Mouse (Mus musculus): ENCODE data around the gene Samd7. TPM values are rescaled to one million over a fixed set of nuclear protein-coding genes. Genes with fewer than 3 reads are reported as not detected.

The Samd7 gene
- polyA plus RNA-seq, 1 experiment from 2014 or later: not detected

- no peak for DNase-seq (ENCODE audit: low spot score)
- no peak overlapping the region for H3K27ac ChIP-seq
- no peaks in the 10 kb centered on the region for H3K27me3 ChIP-seq (ENCODE audit: insufficient read depth, poor library complexity, severe bottlenecking)
- WGBS: 63% methylated on average over 10 of the region's 10 CpGs
- no peaks in the 10 kb centered on the region for H3K9me3 ChIP-seq
- H3K4me3 ChIP-seq: no peak overlapping the region
- no peaks in the 10 kb centered on the region for H3K36me3 ChIP-seq
- peaks cover 14% of the 10 kb centered on the region for H3K4me1 ChIP-seq
Observed at GRCm38 (mm10) chr3:30769755-30770515, 23.8 kb downstream of the Samd7 start.

- 89% methylated on average over 1 of the region's 1 CpGs for WGBS
Observed at GRCm38 (mm10) chr3:30771560-30771959, 25.5 kb downstream of the Samd7 start.

GRCm38 (mm10) chr3:30772631-30773030, 26.5 kb downstream of the Samd7 start:
- Histone ChIP-seq H3K4me3 (no peak overlapping the region), H3K27ac (no peak overlapping the region), H3K4me1 (no peaks in the 10 kb centered on the region), H3K9me3 (no peaks in the 10 kb centered on the region), H3K36me3 (no peaks in the 10 kb centered on the region), H3K27me3 (ENCODE audit: insufficient read depth, poor library complexity, severe bottlenecking) (no peaks in the 10 kb centered on the region)
- DNase-seq (ENCODE audit: low spot score): no peak
- 67% methylated on average over 4 of the region's 4 CpGs for WGBS

More at GRCm38 (mm10) chr3:30771560-30771959, 25.5 kb downstream of the Samd7 start:
- Histone ChIP-seq H3K36me3 (no peaks in the 10 kb centered on the region), H3K4me3 (no peak overlapping the region), H3K4me1 (no peaks in the 10 kb centered on the region), H3K9me3 (no peaks in the 10 kb centered on the region), H3K27ac (no peak overlapping the region), H3K27me3 (ENCODE audit: insufficient read depth, poor library complexity, severe bottlenecking) (no peaks in the 10 kb centered on the region)
- DNase-seq (ENCODE audit: low spot score): no peak

GRCm38 (mm10) chr3:30774677-30775076, 28.6 kb downstream of the Samd7 start:
- no peaks in the 10 kb centered on the region for H3K36me3 ChIP-seq
- no peak for DNase-seq (ENCODE audit: low spot score)
- H3K27me3 ChIP-seq (ENCODE audit: insufficient read depth, poor library complexity, severe bottlenecking): no peaks in the 10 kb centered on the region
- no peak overlapping the region for H3K27ac ChIP-seq
- H3K9me3 ChIP-seq: no peaks in the 10 kb centered on the region
- no peaks in the 10 kb centered on the region for H3K4me1 ChIP-seq
- 93% methylated on average over 5 of the region's 5 CpGs for WGBS
- H3K4me3 ChIP-seq: no peak overlapping the region

GRCm38 (mm10) chr3:30777984-30778383, 31.9 kb downstream of the Samd7 start:
- Histone ChIP-seq H3K27ac (no peak overlapping the region), H3K27me3 (ENCODE audit: insufficient read depth, poor library complexity, severe bottlenecking) (no peaks in the 10 kb centered on the region)
- 68% methylated on average over 5 of the region's 5 CpGs for WGBS

GRCm38 (mm10) chr3:30788531-30788930, 42.4 kb downstream of the Samd7 start:
- Histone ChIP-seq H3K4me3 (no peak overlapping the region), H3K9me3 (no peaks in the 10 kb centered on the region), H3K4me1 (peaks cover 5% of the 10 kb centered on the region; the same call in 1 of the 2 replicates), H3K27me3 (ENCODE audit: insufficient read depth, poor library complexity, severe bottlenecking) (no peaks in the 10 kb centered on the region), H3K36me3 (no peaks in the 10 kb centered on the region), H3K27ac (no peak overlapping the region)
- DNase-seq (ENCODE audit: low spot score): no peak
- 18% methylated on average over 5 of the region's 5 CpGs for WGBS

More at GRCm38 (mm10) chr3:30777984-30778383, 31.9 kb downstream of the Samd7 start:
- H3K36me3 ChIP-seq: no peaks in the 10 kb centered on the region
- H3K4me1 ChIP-seq: no peaks in the 10 kb centered on the region
- no peak overlapping the region for H3K4me3 ChIP-seq
- DNase-seq (ENCODE audit: low spot score): no peak
- no peaks in the 10 kb centered on the region for H3K9me3 ChIP-seq

GRCm38 (mm10) chr3:30792737-30793402, 46.8 kb downstream of the Samd7 start, which contains the start of gene Sec62:
TSS of gene Sec62 (plus strand) at chr3:30792875.
- Histone ChIP-seq H3K4me1 (peaks cover 5% of the 10 kb centered on the region; the same call in 1 of the 2 replicates), H3K4me3 (peak within 1 kb of the TSS; percentile 99), H3K27ac (peak within 1 kb of the TSS; percentile 98), H3K36me3 (no peaks in the 10 kb centered on the region), H3K9me3 (no peaks in the 10 kb centered on the region), H3K27me3 (ENCODE audit: insufficient read depth, poor library complexity, severe bottlenecking) (no peaks in the 10 kb centered on the region)
- peak; percentile 95 for DNase-seq (ENCODE audit: low spot score)
- under 1% methylated on average over 62 of the region's 62 CpGs for WGBS

DNA sequence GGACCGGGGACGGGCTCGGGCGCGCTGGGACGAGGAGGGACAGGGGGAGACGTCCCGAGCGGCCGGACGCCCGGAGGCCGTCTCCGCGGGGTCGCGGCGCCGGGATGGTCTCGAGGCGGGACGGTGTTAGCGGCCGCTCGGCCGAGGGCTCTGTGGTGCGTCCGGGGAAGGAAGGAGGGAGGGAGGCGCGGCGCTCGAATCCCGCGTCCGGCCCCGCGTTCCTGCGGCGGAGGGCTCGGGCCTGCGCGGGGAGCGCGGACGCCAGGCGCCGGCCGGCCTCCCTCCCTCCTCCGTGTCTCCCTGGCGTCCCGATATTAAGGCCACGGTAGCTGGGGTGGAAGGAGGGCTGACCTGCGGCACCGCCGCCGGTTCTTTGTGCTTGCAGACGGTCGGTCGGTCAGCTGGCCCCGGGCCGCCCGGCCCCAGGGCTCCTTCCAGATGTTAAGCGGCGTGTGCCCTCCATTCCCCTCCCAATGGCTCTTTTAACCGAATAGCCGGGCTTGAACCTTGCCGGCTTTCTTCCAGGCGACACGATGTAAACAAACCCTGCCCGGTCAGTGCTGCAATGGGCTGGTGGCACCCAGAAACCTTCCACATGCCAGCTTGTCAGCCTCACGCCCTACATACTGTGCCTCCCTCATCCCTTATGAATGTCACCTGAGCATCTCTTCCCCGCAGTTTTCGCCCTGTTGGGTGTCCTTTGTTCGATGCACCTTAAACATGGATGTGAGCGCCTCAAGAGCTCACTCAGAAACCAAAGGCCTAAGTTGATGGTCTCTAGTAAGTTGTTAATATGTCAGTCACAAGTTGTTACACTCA, 47.5 kb downstream of the Samd7 start:
- DNase-seq (ENCODE audit: low spot score): peak; percentile 79
- Histone ChIP-seq H3K9me3 (no peaks in the 10 kb centered on the region), H3K4me3 (peak overlapping the region; percentile 99), H3K27me3 (ENCODE audit: insufficient read depth, poor library complexity, severe bottlenecking) (no peaks in the 10 kb centered on the region), H3K4me1 (peaks cover 1% of the 10 kb centered on the region; the same call in 1 of the 2 replicates), H3K36me3 (no peaks in the 10 kb centered on the region), H3K27ac (peak overlapping the region; percentile 98)
- WGBS: under 1% methylated on average over 75 of the region's 75 CpGs

GRCm38 (mm10) chr3:30802171-30802570, 56.1 kb downstream of the Samd7 start:
- Histone ChIP-seq H3K27ac (no peak overlapping the region), H3K9me3 (no peaks in the 10 kb centered on the region), H3K4me1 (no peaks in the 10 kb centered on the region), H3K36me3 (peaks cover 70% of the 10 kb centered on the region), H3K27me3 (ENCODE audit: insufficient read depth, poor library complexity, severe bottlenecking) (no peaks in the 10 kb centered on the region), H3K4me3 (no peak overlapping the region)
- 91% methylated on average over 3 of the region's 3 CpGs for WGBS
- no peak for DNase-seq (ENCODE audit: low spot score)

- no peaks in the 10 kb centered on the region for H3K27me3 ChIP-seq (ENCODE audit: insufficient read depth, poor library complexity, severe bottlenecking)
- no peak overlapping the region for H3K4me3 ChIP-seq
- H3K27ac ChIP-seq: no peak overlapping the region
- no peak for DNase-seq (ENCODE audit: low spot score)
- H3K4me1 ChIP-seq: no peaks in the 10 kb centered on the region
- no peaks in the 10 kb centered on the region for H3K9me3 ChIP-seq
- peaks cover 73% of the 10 kb centered on the region for H3K36me3 ChIP-seq
- 67% methylated on average over 3 of the region's 3 CpGs for WGBS
Observed at GRCm38 (mm10) chr3:30812881-30813280, 66.8 kb downstream of the Samd7 start.
